Mouse (Mus musculus) megakaryocyte, embryonic 14.5 days (primary cell): ENCODE results near the gene Sufu.

Experiments
- FLI1 ChIP-seq: IDR thresholded peaks from 2 replicates; pipeline ENCODE4 v1.6.1; 2012; ENCODE audit warnings: low read length, inconsistent platforms, mixed read lengths
- GATA1 ChIP-seq: IDR thresholded peaks from 3 replicates; pipeline ENCODE4 v1.6.1; 2012; ENCODE audit warnings: mixed read lengths, low read length, inconsistent platforms, borderline replicate concordance

DNA sequence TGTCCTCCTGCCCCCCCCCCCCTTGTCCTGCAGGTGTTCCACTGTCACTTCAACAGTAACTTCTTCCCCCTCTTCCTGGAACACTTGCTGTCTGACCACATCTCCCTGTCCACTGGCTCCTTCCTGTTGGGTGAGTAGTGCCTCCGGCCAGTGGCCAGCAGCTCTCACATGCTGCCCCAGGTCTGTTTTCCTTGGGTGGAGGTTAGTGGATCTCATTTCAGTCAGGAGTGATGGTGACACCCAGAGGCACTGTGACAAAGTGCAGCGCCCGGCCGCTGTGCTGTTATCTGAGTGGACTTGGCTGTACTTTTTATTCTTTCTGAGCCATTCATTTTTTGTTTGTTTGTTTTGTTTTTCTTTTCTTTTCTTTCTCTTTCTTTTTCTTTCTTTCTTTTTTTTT is 27.5 kb upstream of the Sufu start:
- TF ChIP-seq GATA1: no peak
- no peak for TF ChIP-seq FLI1
